Mouse (Mus musculus): ENCODE measurements around the gene Vdr.

The Vdr gene

GRCm38 (mm10) chr15:97919217-97919616 lies 8.8 kb upstream of the Vdr start:
- no peak for DNase-seq

- no peak for DNase-seq
Measured at GRCm38 (mm10) chr15:97917994-97918393, 7.6 kb upstream of the Vdr start.

- no peak for DNase-seq
Measured at GRCm38 (mm10) chr15:97914331-97914747, 3.9 kb upstream of the Vdr start.

GRCm38 (mm10) chr15:97907801-97908751 lies 2.4 kb downstream of the Vdr start:
- DNase-seq: no peak

GRCm38 (mm10) chr15:97907202-97907601 lies 3.2 kb downstream of the Vdr start:
- DNase-seq: no peak

GRCm38 (mm10) chr15:97905281-97905680 lies 5.1 kb downstream of the Vdr start:
- no peak for DNase-seq

- no peak for DNase-seq
Measured at GRCm38 (mm10) chr15:97904339-97904991, 6.0 kb downstream of the Vdr start.

GRCm38 (mm10) chr15:97903261-97904009 lies 7.0 kb downstream of the Vdr start:
- no peak for DNase-seq

- no peak for DNase-seq
Measured at GRCm38 (mm10) chr15:97900991-97901390, 9.4 kb downstream of the Vdr start.

GRCm38 (mm10) chr15:97900336-97900912 lies 10.0 kb downstream of the Vdr start:
- DNase-seq: no peak

- peak; percentile 12 for DNase-seq
Measured at GRCm38 (mm10) chr15:97899714-97900113, 10.7 kb downstream of the Vdr start.

GRCm38 (mm10) chr15:97898791-97899190 lies 11.6 kb downstream of the Vdr start:
- DNase-seq: no peak

- DNase-seq: no peak
Measured at GRCm38 (mm10) chr15:97896861-97897654, 13.4 kb downstream of the Vdr start.

GRCm38 (mm10) chr15:97896347-97896746 lies 14.1 kb downstream of the Vdr start:
- DNase-seq: no peak

- DNase-seq: no peak
Measured at GRCm38 (mm10) chr15:97895847-97896246, 14.6 kb downstream of the Vdr start.

- no peak for DNase-seq
Measured at GRCm38 (mm10) chr15:97892506-97892905, 17.9 kb downstream of the Vdr start.

- no peak for DNase-seq
Measured at GRCm38 (mm10) chr15:97890450-97890849, 20.0 kb downstream of the Vdr start.

GRCm38 (mm10) chr15:97890017-97890416 lies 20.4 kb downstream of the Vdr start:
- DNase-seq: no peak

- DNase-seq: no peak
Measured at GRCm38 (mm10) chr15:97887541-97888016, 22.9 kb downstream of the Vdr start.

- no peak for DNase-seq
Measured at GRCm38 (mm10) chr15:97881423-97881822, 29.0 kb downstream of the Vdr start.

GRCm38 (mm10) chr15:97880441-97880840 lies 30.0 kb downstream of the Vdr start:
- no peak for DNase-seq

Data from cerebellum, adult 9-11 months (tissue).